Mouse (Mus musculus) thymus, postnatal 14 days (tissue): ENCODE results near the gene Fcrla.

Experiments
- DNase-seq: peaks from one replicate; pipeline ENCODE4 v3.0.0; 2021

The Fcrla gene

GRCm38 (mm10) chr1:170926941-170927340 is 442 bp downstream of the Fcrla start:
- no peak for DNase-seq

- peak; percentile 37 for DNase-seq
Observed at GRCm38 (mm10) chr1:170924485-170924884, 2.9 kb downstream of the Fcrla start.

- no peak for DNase-seq
Observed at GRCm38 (mm10) chr1:170919308-170919707, 8.1 kb downstream of the Fcrla start.

GRCm38 (mm10) chr1:170915657-170916056 is 11.7 kb downstream of the Fcrla start:
- DNase-seq = no peak

GRCm38 (mm10) chr1:170912891-170913615 is 14.3 kb downstream of the Fcrla start, which contains the start of gene Fcrlb:
Gene Fcrlb, minus strand, starts transcription at chr1:170912941.
- DNase-seq = no peak

GRCm38 (mm10) chr1:170911907-170912660 is 15.3 kb downstream of the Fcrla start:
- no peak for DNase-seq

- DNase-seq = no peak
Observed at GRCm38 (mm10) chr1:170908341-170908740, 19.0 kb downstream of the Fcrla start.

- peak; percentile 26 for DNase-seq
Observed at GRCm38 (mm10) chr1:170907456-170908191, 19.8 kb downstream of the Fcrla start.

GRCm38 (mm10) chr1:170907111-170907455 is 20.3 kb downstream of the Fcrla start:
- DNase-seq = no peak

- no peak for DNase-seq
Observed at GRCm38 (mm10) chr1:170903485-170903884, 23.9 kb downstream of the Fcrla start.

- peak; percentile 84 for DNase-seq
Observed at GRCm38 (mm10) chr1:170901536-170902238, 25.7 kb downstream of the Fcrla start.

GRCm38 (mm10) chr1:170900799-170901467 is 26.4 kb downstream of the Fcrla start:
- peak; percentile 59 for DNase-seq

GRCm38 (mm10) chr1:170898413-170899075 is 28.8 kb downstream of the Fcrla start:
- DNase-seq = no peak

GRCm38 (mm10) chr1:170896651-170897281 is 30.6 kb downstream of the Fcrla start:
- DNase-seq = no peak

- peak; percentile 15 for DNase-seq
Observed at GRCm38 (mm10) chr1:170894603-170895602, 32.5 kb downstream of the Fcrla start.

- DNase-seq = no peak
Observed at GRCm38 (mm10) chr1:170892279-170892678, 35.1 kb downstream of the Fcrla start.

- no peak for DNase-seq
Observed at GRCm38 (mm10) chr1:170891646-170892045, 35.7 kb downstream of the Fcrla start.

GRCm38 (mm10) chr1:170889310-170889709 is 38.1 kb downstream of the Fcrla start:
- no peak for DNase-seq

GRCm38 (mm10) chr1:170886044-170886458 is 41.3 kb downstream of the Fcrla start:
- no peak for DNase-seq
